Mouse (Mus musculus) kidney, adult 18-20 months (tissue): ENCODE data around the gene Pxt1.

Source experiments
- DNase-seq: peaks from one replicate; pipeline ENCODE4 v3.0.0; 2021

The Pxt1 gene

GRCm38 (mm10) chr17:28947011-28947939 lies 3.6 kb upstream of the Pxt1 start:
- no peak for DNase-seq

DNA sequence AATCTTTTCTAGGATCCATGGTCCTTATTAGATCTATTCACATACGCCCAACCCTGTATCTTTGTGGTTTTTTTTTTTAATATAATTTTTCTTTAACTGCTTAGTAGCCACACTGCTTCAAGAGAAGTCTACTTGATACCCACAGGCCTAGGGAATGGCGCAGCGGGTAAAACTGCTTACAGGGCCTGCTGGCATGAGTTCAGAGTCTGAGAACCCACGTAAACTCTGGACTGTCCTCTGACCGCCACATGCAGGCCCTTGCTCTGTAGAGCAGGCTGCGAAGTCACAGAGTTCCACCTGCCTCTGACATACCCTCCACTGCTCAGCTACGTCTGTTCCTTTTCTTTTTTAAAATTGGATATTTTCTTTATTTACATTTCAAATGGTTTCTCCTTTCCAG lies 841 bp upstream of the Pxt1 start:
- no peak for DNase-seq

DNA sequence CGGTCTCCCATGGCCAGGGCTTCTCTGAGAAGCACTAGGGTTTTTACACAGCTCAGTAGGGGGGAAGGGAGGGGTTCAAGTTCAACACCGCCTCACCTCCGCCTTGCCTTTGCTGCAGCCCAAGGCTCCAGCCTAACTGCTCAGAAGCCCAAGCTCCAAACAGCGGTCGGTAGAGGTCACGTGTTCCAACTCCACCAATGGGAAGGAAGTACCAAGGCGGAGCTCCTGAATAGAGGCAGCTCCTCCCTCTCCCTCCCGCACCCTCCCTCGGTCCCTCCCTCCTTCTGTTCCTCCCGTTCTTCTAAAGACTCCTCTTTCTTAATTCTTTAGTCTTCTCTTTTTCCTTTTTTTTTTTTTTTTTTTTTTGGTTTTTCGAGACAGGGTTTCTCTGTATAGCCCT lies 1.5 kb downstream of the Pxt1 start:
- no peak for DNase-seq

- no peak for DNase-seq
Observed at GRCm38 (mm10) chr17:28940776-28941555, 2.7 kb downstream of the Pxt1 start.

DNA sequence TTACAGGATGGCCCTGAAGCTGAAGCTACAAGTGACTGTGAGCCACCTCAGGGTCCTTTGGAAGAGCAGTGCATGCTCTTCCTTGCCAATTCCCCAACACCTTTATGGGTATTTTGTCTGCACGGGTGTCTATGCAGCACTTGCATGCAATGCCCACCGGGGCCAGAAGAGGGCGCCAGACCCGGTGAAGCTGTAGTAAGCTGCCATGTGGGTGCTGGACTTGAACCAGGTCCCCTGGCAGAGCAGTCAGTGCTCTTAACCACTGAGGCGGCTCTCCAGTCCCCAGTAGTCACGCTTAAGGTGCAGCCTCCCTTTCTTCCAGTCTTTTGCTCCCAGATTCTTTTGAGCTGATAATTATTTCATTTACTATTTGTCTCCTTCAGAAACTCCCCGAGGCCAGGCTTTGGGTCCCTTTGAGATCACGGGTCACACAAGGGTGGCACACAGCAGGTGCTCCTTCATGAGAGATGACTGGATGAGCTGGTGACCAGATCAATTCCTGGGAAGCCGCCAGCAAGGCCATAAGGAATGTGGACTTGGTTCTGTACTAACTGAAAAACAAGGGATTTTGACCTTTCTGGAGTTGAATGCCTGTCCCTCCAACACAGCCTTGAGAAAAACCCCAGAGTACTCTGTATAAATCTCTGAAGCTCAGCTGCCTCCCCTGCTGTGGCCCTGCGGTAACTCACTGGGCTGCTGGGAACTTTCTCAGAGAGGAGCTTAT lies 6.9 kb downstream of the Pxt1 start:
- DNase-seq, result peak; percentile 76

DNA sequence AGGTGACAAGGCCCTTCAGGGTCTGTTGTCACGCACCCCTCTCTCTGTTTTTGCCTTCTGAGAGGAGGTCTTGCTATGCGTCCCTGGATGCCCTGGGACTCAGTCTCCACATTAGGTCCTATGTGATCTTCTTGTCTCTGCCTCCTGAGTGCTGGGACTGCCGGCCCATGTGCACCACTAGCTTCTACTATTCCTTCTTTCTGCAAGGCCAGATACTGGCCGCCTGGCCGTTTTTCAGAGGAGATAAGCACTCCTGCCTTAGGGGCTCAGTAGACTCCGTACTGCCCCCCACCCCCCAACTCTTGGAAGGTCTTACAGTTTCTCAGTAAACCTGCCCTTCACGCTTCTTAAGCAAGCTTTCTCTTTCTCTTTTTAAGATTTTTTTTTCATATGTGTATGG lies 7.5 kb downstream of the Pxt1 start:
- no peak for DNase-seq

GRCm38 (mm10) chr17:28934120-28934916 lies 9.3 kb downstream of the Pxt1 start:
- no peak for DNase-seq

DNA sequence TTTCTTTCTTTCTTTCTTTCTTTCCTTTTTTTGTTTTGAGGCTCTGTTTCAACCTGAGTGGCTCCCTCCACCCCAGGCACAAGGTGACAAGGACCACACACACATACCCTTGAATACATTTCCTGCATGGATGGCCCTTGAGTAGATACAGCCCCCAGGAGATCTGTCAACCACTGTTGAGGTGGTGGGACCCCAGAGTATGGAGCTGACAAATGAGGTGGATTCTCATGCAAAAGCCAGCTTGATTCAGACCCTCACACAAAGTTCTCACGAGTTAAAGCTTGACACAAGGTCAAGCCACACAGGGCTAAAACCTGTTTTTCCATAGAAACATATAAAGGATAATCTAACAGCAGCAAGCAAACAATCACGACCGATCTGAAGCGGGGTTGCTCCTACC lies 11.4 kb downstream of the Pxt1 start:
- DNase-seq, result no peak

GRCm38 (mm10) chr17:28931436-28932211 lies 12.0 kb downstream of the Pxt1 start:
- DNase-seq, result no peak

DNA sequence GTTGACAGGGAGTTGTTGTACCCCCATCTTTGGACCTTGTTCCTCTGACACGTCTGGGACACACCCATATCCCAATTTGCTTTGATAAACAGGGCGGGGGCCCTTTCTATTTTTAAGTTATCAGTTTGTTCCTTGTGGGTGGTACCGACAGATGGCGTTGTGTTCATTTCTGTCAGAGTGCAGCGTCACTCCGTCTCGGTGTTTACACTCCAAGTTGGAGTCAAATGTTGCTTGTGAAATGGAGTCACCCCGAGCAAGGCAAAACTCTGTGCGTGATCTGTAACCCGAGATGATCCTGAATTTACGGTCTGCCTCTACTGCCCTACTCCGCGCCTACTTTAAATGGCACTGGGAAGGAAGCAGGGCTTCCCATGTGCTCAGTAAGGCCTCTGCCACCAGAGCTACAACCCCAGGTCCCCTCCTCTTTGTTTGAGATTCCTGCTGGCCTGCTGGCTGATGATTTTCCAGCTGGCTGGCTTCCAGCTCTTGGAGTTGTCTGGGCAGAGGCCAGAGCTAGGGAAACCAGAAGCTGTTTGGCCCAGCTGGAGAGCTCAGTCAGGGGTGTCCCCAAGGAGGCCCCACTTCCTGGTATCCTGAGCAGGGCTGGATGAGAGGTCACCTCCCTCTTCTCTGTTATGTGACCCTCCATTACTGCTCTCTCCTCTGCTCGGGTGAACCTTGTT lies 13.1 kb downstream of the Pxt1 start:
- DNase-seq, result peak; percentile 95

DNA sequence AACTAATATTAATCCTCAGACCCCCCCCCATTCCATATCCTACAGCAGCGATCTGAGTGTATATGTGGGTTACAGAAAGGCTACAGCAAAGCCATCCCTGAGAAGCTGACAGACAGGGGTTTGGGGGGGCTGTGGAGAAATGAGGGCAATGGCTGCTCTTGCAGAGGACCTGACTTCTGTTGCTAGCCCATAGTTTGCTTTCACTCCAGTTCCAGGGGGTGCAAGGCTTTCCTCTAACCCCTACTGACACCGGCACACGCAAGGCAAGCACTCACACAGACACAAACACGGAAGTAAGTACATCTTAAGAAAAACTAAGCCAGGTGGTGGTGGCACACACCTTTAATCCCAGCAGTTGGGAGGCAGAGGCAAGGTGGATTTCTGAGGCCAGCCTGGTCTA lies 14.3 kb downstream of the Pxt1 start:
- no peak for DNase-seq

GRCm38 (mm10) chr17:28928004-28928403 lies 15.6 kb downstream of the Pxt1 start:
- no peak for DNase-seq

- DNase-seq, result peak; percentile 65
Observed at GRCm38 (mm10) chr17:28926866-28927635, 16.6 kb downstream of the Pxt1 start.

GRCm38 (mm10) chr17:28926380-28926779 lies 17.3 kb downstream of the Pxt1 start:
- peak; percentile 86 for DNase-seq

- DNase-seq, result no peak
Observed at GRCm38 (mm10) chr17:28924957-28925595, 18.6 kb downstream of the Pxt1 start.

- DNase-seq, result no peak
Observed at GRCm38 (mm10) chr17:28922096-28922495, 21.5 kb downstream of the Pxt1 start.

DNA sequence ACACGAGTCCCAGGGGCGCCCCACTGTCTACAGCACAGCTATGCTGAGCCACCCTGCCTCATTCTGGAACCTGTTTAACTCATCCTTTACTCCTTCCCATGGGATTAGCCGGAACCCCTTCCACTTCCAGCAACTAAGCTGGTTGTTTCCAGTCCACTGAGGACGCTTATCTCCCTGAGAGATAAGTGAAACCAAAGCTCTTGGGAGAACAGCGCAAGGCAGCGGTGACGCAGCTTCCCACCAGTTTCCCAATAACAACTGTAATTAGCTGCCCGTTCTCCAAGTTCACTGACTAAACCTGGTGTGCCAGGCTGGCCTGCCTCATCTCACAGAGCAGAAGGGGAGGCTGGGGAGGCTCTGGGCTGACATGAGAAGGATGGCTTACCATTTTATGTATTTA lies 22.6 kb downstream of the Pxt1 start:
- DNase-seq, result no peak

DNA sequence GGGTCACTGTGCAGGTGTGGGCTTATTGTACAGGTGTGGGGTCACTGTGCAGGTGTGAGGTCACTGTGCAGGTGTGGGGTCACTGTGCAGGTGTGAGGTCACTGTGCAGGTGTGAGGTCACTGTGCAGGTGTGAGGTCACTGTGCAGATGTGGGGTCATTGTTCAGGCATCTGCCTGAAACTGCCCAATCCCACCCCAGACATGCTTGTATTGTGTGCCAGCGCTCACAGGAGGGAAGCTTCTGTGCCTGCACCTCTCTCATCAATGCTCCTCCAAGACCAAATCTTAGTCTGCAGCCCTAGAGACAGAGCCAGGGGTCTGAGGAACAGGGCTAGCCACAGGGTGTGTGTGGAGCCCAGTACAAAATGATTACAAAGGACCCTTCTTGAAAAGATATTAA lies 27.1 kb downstream of the Pxt1 start:
- DNase-seq, result no peak

DNA sequence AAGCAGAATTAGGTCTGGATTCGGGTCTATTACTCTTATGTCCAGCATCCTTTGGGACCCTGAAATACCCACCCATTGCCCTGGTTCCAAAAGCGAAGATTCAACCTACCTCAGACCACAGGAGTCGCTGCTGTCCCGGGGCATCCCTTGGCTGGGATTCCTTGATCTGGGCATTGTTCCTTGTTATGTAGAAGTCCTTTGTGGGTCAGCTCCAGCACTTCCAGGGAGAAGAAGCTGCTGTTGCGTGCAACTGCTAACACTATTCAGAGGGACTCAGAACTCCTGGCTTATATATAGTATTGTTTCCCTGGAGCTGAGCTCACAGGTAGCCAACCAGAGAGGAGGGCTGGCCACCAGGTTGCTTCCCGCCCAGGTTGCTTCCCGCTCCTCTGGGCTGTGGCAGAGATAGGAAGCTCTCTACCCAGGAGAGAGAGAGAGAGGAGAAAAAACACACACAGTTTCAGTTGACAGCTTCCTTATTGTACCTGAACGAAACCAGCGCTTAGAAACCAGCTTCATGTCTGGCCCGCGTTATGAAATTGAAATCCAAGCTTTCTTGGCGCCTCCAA lies 28.5 kb downstream of the Pxt1 start, which contains the start of gene 4930539E08Rik:
4930539E08Rik (minus strand) TSS at position 265 of the 569 bp plus-strand sequence.
- DNase-seq, result no peak
